Mouse (Mus musculus) retina, embryonic 14.5 days (tissue): ENCODE data around the gene Emcn.

ENCODE experiments used
- DNase-seq: peaks from one replicate; pipeline ENCODE4 v3.0.0-alpha.2; 2015; ENCODE audit warnings: low spot score

Gene Emcn

GRCm38 (mm10) chr3:137340938-137341337 lies at the start of gene Emcn:
Emcn (plus strand) TSS chr3:137341067.
- no peak for DNase-seq

GRCm38 (mm10) chr3:137293174-137293591 lies 47.7 kb upstream of the Emcn start:
- no peak for DNase-seq

DNA sequence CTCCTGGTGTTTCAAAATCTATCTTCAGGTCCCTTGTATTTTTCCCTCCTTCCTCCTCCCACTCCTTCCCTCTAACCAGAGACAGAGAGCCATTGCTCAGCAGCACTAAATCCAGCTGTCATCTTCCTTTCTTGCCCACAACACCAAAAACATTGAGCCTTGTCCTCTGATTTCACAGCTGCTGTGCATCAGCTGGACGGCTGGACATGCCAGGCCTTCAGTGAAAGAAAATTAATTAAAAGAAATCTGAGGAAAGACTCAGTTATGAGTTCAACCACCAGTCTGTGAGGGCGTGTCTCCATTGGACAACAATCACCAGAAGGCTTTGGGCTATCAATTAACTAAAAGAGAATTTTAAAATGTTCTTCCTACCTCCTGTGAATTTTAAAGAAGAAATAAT lies 42.6 kb upstream of the Emcn start:
- no peak for DNase-seq

- DNase-seq, result no peak
These were observed 40.7 kb upstream of the Emcn start for GRCm38 (mm10) chr3:137300210-137300609.

- DNase-seq, result no peak
These were observed 39.7 kb upstream of the Emcn start for GRCm38 (mm10) chr3:137301195-137301594.

GRCm38 (mm10) chr3:137302804-137303203 lies 38.1 kb upstream of the Emcn start:
- no peak for DNase-seq

DNA sequence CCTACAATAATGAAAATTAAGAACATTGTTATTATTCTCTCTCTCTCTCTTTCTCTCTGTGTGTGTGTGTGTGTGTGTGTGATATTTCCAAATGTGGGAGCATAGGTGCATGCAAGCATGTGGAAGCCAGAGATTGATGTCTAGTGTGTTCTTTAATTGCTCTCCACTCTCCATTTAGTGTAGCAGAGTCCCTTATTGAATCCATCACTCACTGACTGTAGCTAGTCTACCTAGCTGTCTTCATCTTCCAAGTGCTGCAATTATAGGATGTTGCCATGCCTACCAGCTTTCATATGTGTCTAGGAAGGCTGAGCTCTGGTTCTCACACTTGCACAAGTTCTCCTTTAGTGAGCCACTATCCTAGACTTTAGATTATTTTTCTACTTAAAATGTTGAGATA lies 30.9 kb upstream of the Emcn start:
- DNase-seq, result no peak

- no peak for DNase-seq
These were observed 28.3 kb upstream of the Emcn start for GRCm38 (mm10) chr3:137312540-137312939.

GRCm38 (mm10) chr3:137313775-137314362 lies 27.0 kb upstream of the Emcn start:
- DNase-seq, result no peak

DNA sequence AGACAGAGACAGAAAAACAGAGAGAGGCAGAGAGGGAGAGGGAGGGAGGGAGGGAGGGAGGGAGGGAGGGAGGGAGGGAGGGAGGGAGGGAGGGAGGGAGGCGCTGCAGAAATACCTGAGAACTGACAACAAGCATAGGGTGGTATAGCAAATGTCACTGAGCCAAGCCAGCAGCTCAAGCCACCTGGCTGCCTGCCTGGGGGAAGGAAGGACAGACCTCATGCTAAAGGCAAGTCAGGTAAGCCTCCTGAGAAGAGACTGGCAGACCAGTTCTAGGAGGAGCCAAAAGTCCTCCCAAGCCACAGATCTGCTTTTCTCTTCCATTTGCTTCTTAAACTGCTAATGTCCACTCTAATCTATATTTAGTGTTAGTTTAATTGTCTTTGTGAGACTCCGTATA lies 22.5 kb upstream of the Emcn start:
- no peak for DNase-seq

GRCm38 (mm10) chr3:137319950-137320349 lies 20.9 kb upstream of the Emcn start:
- DNase-seq, result no peak

DNA sequence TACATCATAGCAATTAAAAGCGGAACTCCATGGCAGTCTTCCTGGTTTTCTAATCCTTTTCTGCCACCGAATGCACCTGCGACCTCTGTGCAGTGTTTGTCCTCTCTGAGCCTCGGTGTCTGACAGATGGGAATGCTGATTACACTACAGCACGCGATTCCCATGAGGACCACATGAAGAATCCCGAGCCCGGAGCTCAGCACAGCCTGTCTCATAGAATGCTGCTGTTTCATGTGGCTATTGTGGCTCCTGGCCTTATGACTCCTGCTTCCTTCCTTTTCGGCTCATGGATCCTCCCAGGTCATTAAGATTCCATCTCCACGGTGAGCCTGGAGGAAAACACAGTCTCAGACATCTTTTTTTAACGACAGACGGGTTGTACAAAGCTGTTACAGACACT lies 18.6 kb upstream of the Emcn start:
- DNase-seq, result peak; percentile 35

- DNase-seq, result peak; percentile 37
These were observed 11.0 kb upstream of the Emcn start for GRCm38 (mm10) chr3:137329898-137330297.

DNA sequence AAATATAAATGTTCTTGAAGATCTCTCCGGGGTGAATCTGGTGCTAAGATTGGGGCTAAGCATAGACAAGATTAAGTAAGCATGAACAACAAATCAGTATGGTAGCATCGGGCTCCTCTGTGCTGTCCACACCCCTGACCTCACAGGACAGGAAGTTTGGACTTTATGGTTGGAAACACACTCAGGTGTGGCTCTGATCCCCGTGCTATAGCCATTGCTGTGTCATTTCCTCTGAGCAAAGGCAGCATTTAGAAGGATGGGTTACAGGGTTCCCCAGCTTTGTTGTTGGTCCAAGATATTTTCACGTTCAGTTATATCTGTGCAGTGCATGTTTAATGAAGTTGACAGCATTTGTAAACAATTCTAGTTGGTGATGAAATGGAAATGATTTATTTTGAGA lies 9.9 kb upstream of the Emcn start:
- no peak for DNase-seq

GRCm38 (mm10) chr3:137332531-137332930 lies 8.3 kb upstream of the Emcn start:
- DNase-seq, result no peak

- DNase-seq, result no peak
These were observed 4.9 kb upstream of the Emcn start for GRCm38 (mm10) chr3:137335957-137336356.

GRCm38 (mm10) chr3:137343446-137343845 lies 2.6 kb downstream of the Emcn start:
- no peak for DNase-seq

DNA sequence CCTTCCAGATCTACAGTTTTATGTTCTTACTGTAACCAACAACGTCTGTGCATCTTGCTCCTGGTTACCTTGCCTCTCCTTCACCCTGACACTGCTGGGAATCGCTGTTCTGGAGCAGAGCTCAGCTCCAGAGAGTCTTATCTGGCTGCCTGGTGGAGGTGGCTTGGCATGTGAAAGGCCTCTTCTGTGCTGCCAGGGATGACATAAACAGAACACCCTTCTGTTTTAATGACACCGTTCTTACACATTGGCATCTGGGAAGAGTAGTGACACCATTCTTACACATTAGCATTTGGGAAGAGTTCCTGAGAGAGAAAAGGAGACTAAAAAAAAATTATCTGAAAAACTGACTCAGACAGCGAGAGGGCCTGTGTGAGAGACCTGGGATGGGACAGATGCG lies 11.0 kb downstream of the Emcn start:
- no peak for DNase-seq

DNA sequence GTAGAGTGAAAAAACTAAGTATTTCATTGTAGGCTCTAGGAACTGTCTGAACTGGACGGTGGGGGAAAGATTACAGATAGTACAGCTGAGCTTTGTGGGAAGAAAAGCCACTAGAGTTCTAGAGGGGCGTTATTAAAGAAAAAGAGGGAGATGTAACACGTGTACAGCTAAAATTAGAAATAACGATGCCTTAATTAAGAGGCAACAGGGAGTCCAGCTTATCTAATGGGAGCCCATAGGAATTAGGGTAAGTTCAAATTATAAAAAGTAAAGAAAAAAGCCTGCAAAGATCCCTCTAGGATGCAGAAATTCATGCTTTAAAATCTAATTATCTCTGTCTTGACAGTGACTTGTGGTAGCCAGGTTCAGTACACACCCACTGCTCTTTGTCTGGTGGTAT lies 15.8 kb downstream of the Emcn start:
- DNase-seq, result no peak

DNA sequence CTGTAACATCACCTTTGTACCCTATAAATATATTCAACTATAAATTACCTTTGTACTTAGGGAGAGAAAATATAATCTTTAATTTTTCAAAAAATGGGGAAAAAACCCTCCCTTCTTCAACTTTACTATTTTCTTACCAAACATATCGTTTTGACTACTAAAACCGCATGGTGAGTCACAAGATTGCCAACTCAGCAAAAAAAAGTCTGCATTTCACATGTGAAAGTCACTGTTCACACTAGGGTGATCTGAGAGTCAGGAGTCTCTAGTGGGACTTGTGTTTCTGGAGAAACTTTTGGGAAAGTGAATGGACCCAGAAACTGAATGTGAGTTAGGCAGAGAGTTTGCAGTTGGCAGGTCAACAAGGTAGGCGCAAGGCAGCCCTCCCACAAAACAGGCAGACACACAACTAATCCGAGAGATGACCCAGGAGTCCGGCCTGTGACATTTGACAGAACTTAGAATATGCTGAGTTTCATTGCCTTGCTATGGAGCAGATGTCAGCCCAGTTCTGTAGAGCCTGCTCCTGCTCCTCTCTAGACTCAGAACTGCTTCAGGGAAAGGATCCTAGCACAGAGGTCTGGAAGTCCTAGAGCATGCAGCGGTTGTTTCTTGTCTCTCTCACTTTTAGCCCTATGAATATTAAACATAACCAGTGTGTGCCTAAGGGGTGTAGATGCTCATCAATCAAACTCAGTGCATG lies 26.4 kb downstream of the Emcn start:
- DNase-seq, result no peak

DNA sequence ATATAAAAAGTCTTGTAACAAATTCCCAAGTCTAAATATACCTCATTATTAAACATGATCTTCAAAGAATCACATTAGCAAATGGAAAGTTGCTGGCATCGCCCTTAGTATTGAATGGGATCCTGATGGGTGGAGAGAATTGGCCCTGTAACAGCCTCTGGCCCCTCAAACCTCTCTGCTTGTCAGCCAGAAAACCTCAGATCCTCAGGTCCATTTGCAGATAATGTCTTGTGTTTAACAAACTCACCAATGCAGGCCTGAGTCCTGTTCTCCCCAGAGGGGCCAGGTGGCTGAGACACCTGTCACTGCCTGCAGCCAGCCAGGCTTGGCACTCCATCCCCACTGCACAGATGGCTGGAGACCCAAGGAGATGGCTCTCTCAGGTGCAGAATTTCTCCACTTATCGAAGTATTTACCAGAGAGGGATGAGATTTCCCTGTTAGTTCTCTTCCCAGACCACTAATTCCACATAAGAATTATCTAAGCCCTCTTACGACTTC lies 27.0 kb downstream of the Emcn start:
- DNase-seq, result no peak

- DNase-seq, result no peak
These were observed 32.0 kb downstream of the Emcn start for GRCm38 (mm10) chr3:137372854-137373253.

DNA sequence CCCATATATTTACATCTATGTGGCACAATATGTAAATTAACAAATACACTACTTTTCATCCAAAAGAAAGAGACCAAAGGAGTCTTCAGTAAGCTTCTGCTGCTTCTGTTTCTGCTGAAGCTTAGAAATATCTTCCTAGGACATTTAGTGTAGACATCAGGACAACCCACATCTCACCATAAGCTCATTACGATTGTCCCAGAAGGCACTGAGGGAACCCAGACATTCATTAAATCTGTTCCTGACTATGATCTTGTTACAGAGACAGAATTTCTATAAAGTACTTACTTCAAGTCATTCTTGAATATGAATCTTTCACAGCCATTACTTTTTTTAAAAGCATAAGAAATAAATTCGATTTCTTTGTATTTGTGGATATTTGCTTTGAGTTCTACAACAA lies 41.4 kb downstream of the Emcn start:
- DNase-seq, result no peak

DNA sequence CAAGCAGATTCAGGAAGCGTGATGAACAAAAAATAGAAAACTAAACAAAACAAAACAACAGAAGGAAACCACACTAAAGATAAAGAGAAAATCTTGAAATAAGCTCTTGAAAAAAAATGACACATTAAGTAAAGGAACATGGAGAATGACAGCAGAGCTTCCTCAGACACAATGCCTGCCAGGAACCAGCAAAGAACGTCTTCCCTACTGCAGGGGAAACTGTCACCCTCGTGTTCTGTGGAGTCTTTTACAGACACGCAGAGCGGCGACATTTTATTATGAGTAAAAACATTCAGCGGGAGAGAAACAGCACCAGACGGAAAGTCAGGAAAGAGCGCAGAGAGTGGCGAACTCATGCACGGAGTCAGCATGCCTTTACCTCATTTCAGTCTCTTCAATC lies 54.7 kb downstream of the Emcn start:
- no peak for DNase-seq
